Mouse (Mus musculus) heart, embryonic 11.5 days (tissue): ENCODE measurements at regions not wholly inside any gene's neighbourhood (a gene's known extent, or its start where the extent isn't known, plus 50 kb on each side); places are given as distances from the start of the nearest gene placed in this dataset.

Experiments
- ATAC-seq: fragments of 200-750 bp; cut with Nextera tagmentation; replicated peaks from 2 replicates; pipeline ENCODE4 v1.8.0; 2017; ENCODE audit warnings: moderate library complexity; ENCODE audit not compliant: insufficient number of reproducible peaks, low FRiP score, low TSS enrichment
- H3K27ac ChIP-seq: fragments of 300-500 bp; sonication (generic); 2 replicates; pipeline ENCODE4 v1.5.1; 2014; ENCODE audit warnings: mild to moderate bottlenecking, low read depth, low read length
- H3K27me3 ChIP-seq: fragments of 300-500 bp; sonication (generic); 2 replicates; pipeline ENCODE4 v1.6.1; 2014; ENCODE audit warnings: mild to moderate bottlenecking, low read length, mixed read lengths; ENCODE audit not compliant: control insufficient read depth, insufficient read depth
- H3K36me3 ChIP-seq: fragments of 300-500 bp; sonication (generic); 2 replicates; pipeline ENCODE4 v1.6.1; 2014; ENCODE audit warnings: mild to moderate bottlenecking, low read length, moderate library complexity, mixed read lengths; ENCODE audit not compliant: control insufficient read depth, insufficient read depth
- H3K4me1 ChIP-seq: fragments of 300-500 bp; sonication (generic); 2 replicates; pipeline ENCODE4 v1.6.1; 2014; ENCODE audit warnings: low read length; ENCODE audit not compliant: control insufficient read depth, insufficient read depth
- H3K4me2 ChIP-seq: fragments of 300-500 bp; sonication (generic); 2 replicates; pipeline ENCODE4 v1.6.1; 2014; ENCODE audit warnings: mild to moderate bottlenecking, moderate library complexity
- H3K4me3 ChIP-seq: fragments of 300-500 bp; sonication (generic); 2 replicates; pipeline ENCODE4 v1.5.1; 2014; ENCODE audit warnings: low read depth, low read length
- H3K9ac ChIP-seq: fragments of 300-500 bp; sonication (generic); 2 replicates; pipeline ENCODE4 v1.6.1; 2014; ENCODE audit warnings: mild to moderate bottlenecking, low read depth, low read length, moderate library complexity
- H3K9me3 ChIP-seq: fragments of 300-500 bp; sonication (generic); replicated peaks from 2 replicates; pipeline ENCODE4 v1.6.1; 2016; ENCODE audit warnings: low read length; ENCODE audit not compliant: control insufficient read depth
- WGBS: fragments of 180-500 bp; shearing (Covaris S2); extraction: QIAGEN DNeasy Blood & Tissue Kit; methylation state at CpG from one replicate; pipeline ENCODE4 v1.1.7; 2014; ENCODE audit not compliant: insufficient replicate concordance; 5-methylcytosine and 5-hydroxymethylcytosine counted together

DNA sequence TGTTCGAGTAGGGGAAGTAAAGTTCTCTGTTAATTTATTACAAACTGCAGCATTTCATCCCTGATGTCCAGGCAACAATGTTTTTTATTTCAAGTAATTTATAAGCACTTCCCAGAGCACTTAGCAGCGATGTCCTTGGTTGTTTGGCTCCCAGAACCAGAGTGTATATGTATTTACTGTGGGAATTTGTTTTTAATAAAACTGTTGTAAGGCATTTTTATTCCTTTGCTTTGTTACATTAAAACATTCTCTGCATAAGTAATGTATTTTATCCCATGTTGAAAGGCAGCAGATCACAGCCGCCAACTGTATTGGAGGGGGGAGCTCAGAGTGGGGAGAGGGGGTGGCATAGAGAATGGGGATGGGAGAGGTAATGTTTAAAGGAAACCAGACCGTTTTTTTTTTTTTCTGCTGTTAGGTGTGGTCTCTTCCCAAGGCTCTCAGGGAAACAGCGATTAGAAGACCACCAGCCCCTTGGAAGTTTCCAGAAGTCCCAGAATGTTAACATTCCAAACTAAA is 266.8 kb upstream of the Sall1 start:
- no peak for ATAC-seq
- WGBS = 65% methylated on average over 5 of the region's 5 CpGs
- Histone ChIP-seq H3K27me3 (no peaks in the 10 kb centered on the region), H3K9ac (no peak overlapping the region), H3K36me3 (no peaks in the 10 kb centered on the region), H3K27ac (no peak overlapping the region), H3K4me2 (no peak overlapping the region), H3K9me3 (no peaks in the 10 kb centered on the region), H3K4me3 (no peak overlapping the region), H3K4me1 (no peaks in the 10 kb centered on the region)

- H3K4me3 ChIP-seq = no peak overlapping the region
- 21% methylated on average over 4 of the region's 4 CpGs for WGBS
- ATAC-seq = no peak
- no peaks in the 10 kb centered on the region for H3K27me3 ChIP-seq
- no peak overlapping the region for H3K4me2 ChIP-seq
- H3K36me3 ChIP-seq = no peaks in the 10 kb centered on the region
- H3K9ac ChIP-seq = no peak overlapping the region
- H3K27ac ChIP-seq = no peak overlapping the region
- H3K9me3 ChIP-seq = no peaks in the 10 kb centered on the region
- no peaks in the 10 kb centered on the region for H3K4me1 ChIP-seq
Observed at GRCm38 (mm10) chr8:89309591-89309990, 265.6 kb upstream of the Sall1 start.

GRCm38 (mm10) chr8:89308950-89309349 is 265.0 kb upstream of the Sall1 start:
- 46% methylated on average over 5 of the region's 5 CpGs for WGBS
- Histone ChIP-seq H3K4me2 (no peak overlapping the region), H3K4me3 (no peak overlapping the region), H3K9ac (no peak overlapping the region), H3K27me3 (no peaks in the 10 kb centered on the region), H3K27ac (no peak overlapping the region), H3K9me3 (no peaks in the 10 kb centered on the region), H3K4me1 (no peaks in the 10 kb centered on the region), H3K36me3 (no peaks in the 10 kb centered on the region)
- ATAC-seq = no peak

DNA sequence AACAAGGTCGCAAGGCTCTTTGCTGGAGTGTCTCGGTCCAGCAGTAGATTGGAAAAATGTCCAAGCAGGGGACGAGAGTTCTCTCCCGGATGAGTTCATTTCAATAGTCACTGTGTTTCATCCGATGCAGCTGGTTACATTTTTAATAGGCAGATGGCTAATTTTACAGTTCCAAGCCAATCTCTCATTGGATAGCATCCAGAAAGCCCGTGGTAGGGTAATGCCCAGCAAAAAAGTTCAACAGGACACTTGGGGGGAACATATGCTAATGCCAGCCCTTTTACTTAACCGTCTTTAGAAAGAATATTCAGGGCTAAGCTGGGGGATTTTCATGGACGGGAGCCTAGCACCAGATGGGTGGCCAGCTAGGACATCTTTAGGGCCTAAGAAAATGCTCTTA is 264.6 kb upstream of the Sall1 start:
- Histone ChIP-seq H3K27ac (no peak overlapping the region), H3K4me2 (no peak overlapping the region), H3K36me3 (no peaks in the 10 kb centered on the region), H3K9me3 (no peaks in the 10 kb centered on the region), H3K4me3 (no peak overlapping the region), H3K4me1 (no peaks in the 10 kb centered on the region), H3K27me3 (no peaks in the 10 kb centered on the region), H3K9ac (no peak overlapping the region)
- ATAC-seq = no peak
- WGBS = 61% methylated on average over 8 of the region's 8 CpGs

GRCm38 (mm10) chr8:89307601-89308000 is 263.6 kb upstream of the Sall1 start:
- Histone ChIP-seq H3K9ac (no peak overlapping the region), H3K4me1 (no peaks in the 10 kb centered on the region), H3K27me3 (no peaks in the 10 kb centered on the region), H3K27ac (no peak overlapping the region), H3K4me3 (no peak overlapping the region), H3K9me3 (no peaks in the 10 kb centered on the region), H3K36me3 (no peaks in the 10 kb centered on the region), H3K4me2 (no peak overlapping the region)
- WGBS = 46% methylated on average over 10 of the region's 10 CpGs
- no peak for ATAC-seq

- no peak overlapping the region for H3K27ac ChIP-seq
- ATAC-seq = no peak
- 72% methylated on average over 4 of the region's 4 CpGs for WGBS
Observed at GRCm38 (mm10) chr8:89307085-89307484, 263.1 kb upstream of the Sall1 start.

GRCm38 (mm10) chr8:89304116-89304515 is 260.2 kb upstream of the Sall1 start:
- ATAC-seq = no peak
- no peak overlapping the region for H3K9ac ChIP-seq
- no peak overlapping the region for H3K27ac ChIP-seq
- H3K4me2 ChIP-seq = no peak overlapping the region
- H3K36me3 ChIP-seq = no peaks in the 10 kb centered on the region
- no peaks in the 10 kb centered on the region for H3K9me3 ChIP-seq
- H3K27me3 ChIP-seq = no peaks in the 10 kb centered on the region
- WGBS = 75% methylated on average over 10 of the region's 10 CpGs
- H3K4me1 ChIP-seq = no peaks in the 10 kb centered on the region
- H3K4me3 ChIP-seq = no peak overlapping the region

More at GRCm38 (mm10) chr8:89307085-89307484, 263.1 kb upstream of the Sall1 start:
- Histone ChIP-seq H3K27me3 (no peaks in the 10 kb centered on the region), H3K9ac (no peak overlapping the region), H3K4me1 (no peaks in the 10 kb centered on the region), H3K36me3 (no peaks in the 10 kb centered on the region), H3K4me2 (no peak overlapping the region), H3K9me3 (no peaks in the 10 kb centered on the region), H3K4me3 (no peak overlapping the region)

GRCm38 (mm10) chr8:89303326-89303725 is 259.4 kb upstream of the Sall1 start:
- 74% methylated on average over 4 of the region's 4 CpGs for whole genome bisulfite sequencing
- Histone ChIP-seq H3K4me2 (no peak overlapping the region), H3K36me3 (no peaks in the 10 kb centered on the region), H3K27me3 (no peaks in the 10 kb centered on the region), H3K4me3 (no peak overlapping the region), H3K9me3 (no peaks in the 10 kb centered on the region), H3K4me1 (no peaks in the 10 kb centered on the region), H3K27ac (no peak overlapping the region), H3K9ac (no peak overlapping the region)
- no peak for ATAC-seq

DNA sequence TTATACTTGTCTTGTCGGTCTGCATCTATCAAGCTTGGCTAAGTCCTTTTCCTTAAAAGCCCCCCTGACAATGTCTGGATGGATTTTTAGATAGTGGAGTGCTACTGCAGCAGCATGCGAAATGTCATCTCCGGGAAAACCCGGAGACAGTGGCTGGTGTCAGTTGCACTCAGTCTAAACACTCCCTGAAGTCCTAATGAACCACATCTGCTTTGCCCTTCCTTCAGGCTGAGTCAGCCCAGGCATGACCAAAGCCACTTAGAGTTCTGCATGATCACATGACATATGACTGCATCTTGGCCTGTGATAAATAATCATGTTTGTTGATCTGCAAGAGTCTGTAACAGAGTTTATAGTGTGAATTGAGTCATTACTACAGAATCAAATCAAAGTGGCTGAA is 255.7 kb upstream of the Sall1 start:
- Histone ChIP-seq H3K9me3 (no peaks in the 10 kb centered on the region), H3K27ac (no peak overlapping the region), H3K4me3 (no peak overlapping the region), H3K27me3 (no peaks in the 10 kb centered on the region), H3K36me3 (no peaks in the 10 kb centered on the region), H3K4me1 (no peaks in the 10 kb centered on the region), H3K9ac (no peak overlapping the region), H3K4me2 (no peak overlapping the region)
- no peak for ATAC-seq
- WGBS = 79% methylated on average over 4 of the region's 4 CpGs
